ENCODE assay signal across 8 mouse cellular contexts in the genomic region with DNA sequence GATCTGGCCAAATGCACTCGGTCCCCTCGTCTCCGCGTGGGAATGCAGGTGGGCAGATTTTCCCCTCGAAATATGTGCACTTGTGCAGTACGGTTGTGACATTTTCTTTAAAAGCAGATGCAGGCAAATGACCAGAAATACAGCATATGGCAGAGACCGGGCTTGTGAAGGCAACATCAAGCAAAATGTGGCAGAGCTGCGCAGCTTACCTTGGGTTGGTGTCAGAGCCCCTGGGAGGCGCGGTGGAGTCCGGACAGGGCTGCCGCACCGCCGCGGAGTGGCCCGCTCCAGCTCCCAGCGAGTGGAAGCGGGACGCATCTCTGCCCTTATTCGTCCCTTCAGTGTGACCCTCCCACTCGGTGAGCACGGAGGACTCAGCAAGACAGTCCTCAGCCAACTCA. TPM values are rescaled to one million over a fixed set of nuclear protein-coding genes. Genes with fewer than 3 reads are reported as not detected.
A peak's percentile ranks its signal among the peaks of the same experiment; 100 is the strongest.
DNase-seq lines count a peak whose midpoint lies in the region; ATAC-seq and TF ChIP-seq lines count a peak whose summit lies in the region.

A gene (minus strand): TSS at position 332 of the 401 bp plus-strand sequence.

- H3K9me3 ChIP-seq in lung, embryonic 15.5 days: no peaks in the 10 kb centered on the region
- H3K9me3 ChIP-seq in heart, embryonic 13.5 days: no peaks in the 10 kb centered on the region
- no peaks in the 10 kb centered on the region for H3K9me3 ChIP-seq in midbrain, embryonic 15.5 days

- H3K4me1 ChIP-seq in lung, embryonic 15.5 days: no peaks in the 10 kb centered on the region
- H3K4me1 ChIP-seq in heart, embryonic 13.5 days: peaks cover 14% of the 10 kb centered on the region
- peaks cover 15% of the 10 kb centered on the region; the same call in 1 of the 2 replicates for H3K4me1 ChIP-seq in midbrain, embryonic 15.5 days

- no peak for TF ChIP-seq CTCF in left cerebral cortex, adult 2 months (IDR thresholded peaks at IDR 0.05)

- no peak for DNase-seq in lung, postnatal 14 days
- peak; percentile 81 to 83 for DNase-seq in cerebellum, postnatal 25 days
- peak; percentile 19 to 51 for DNase-seq in left cerebral cortex, adult 2 months (ENCODE audit: extremely low spot score in 1 of 2, low spot score in 2 of 2)
- DNase-seq in lung, postnatal 36 days: no peak

- intact Hi-C loops in left cerebral cortex, adult 2 months (cut with DNase I): loop anchor here (2.0 to 5.0 kb wide), 2 partner anchors 75 to 92 kb away; a partner anchor contains a TSS

- peaks cover 58% of the 10 kb centered on the region for H3K27me3 ChIP-seq in lung, embryonic 15.5 days
- peaks cover 64% of the 10 kb centered on the region for H3K27me3 ChIP-seq in heart, embryonic 13.5 days (replicated peaks)
- peaks cover 23% of the 10 kb centered on the region for H3K27me3 ChIP-seq in midbrain, embryonic 15.5 days (replicated peaks)

- peak within 1 kb of the TSS; percentile 97 for H3K4me2 ChIP-seq in lung, embryonic 15.5 days
- H3K4me2 ChIP-seq in heart, embryonic 13.5 days: peak within 1 kb of the TSS; percentile 98
- H3K4me2 ChIP-seq in midbrain, embryonic 15.5 days: peak within 1 kb of the TSS; percentile 98

- H3K4me3 ChIP-seq in lung, embryonic 15.5 days: peak within 1 kb of the TSS; percentile 44
- H3K4me3 ChIP-seq in heart, embryonic 13.5 days: peak within 1 kb of the TSS; percentile 63
- peak within 1 kb of the TSS; percentile 70 for H3K4me3 ChIP-seq in left cerebral cortex, adult 2 months
- peak within 1 kb of the TSS; percentile 56 for H3K4me3 ChIP-seq in midbrain, embryonic 15.5 days

- H3K27ac ChIP-seq in lung, embryonic 15.5 days: no peak within 1 kb of the TSS
- no peak within 1 kb of the TSS for H3K27ac ChIP-seq in heart, embryonic 13.5 days (replicated peaks)
- peak within 1 kb of the TSS; percentile 88 for H3K27ac ChIP-seq in left cerebral cortex, adult 2 months
- no peak within 1 kb of the TSS for H3K27ac ChIP-seq in midbrain, embryonic 15.5 days

- 0 out of 2 replicates have a peak within 1 kb of the TSS, but pooled peaks have one; percentile 30 for H3K9ac ChIP-seq in lung, embryonic 15.5 days
- peak within 1 kb of the TSS; percentile 73 for H3K9ac ChIP-seq in heart, embryonic 13.5 days
- H3K9ac ChIP-seq in midbrain, embryonic 15.5 days: peak within 1 kb of the TSS; percentile 43

- no peaks in the 10 kb centered on the region for H3K36me3 ChIP-seq in lung, embryonic 15.5 days
- H3K36me3 ChIP-seq in heart, embryonic 13.5 days: no peaks in the 10 kb centered on the region
- H3K36me3 ChIP-seq in midbrain, embryonic 15.5 days (replicated peaks): no peaks in the 10 kb centered on the region

- 0 out of 2 replicates have a peak, but pooled peaks have one; percentile 20 for ATAC-seq in lung, embryonic 15.5 days (ENCODE audit: borderline replicate concordance, extremely low read depth, low FRiP score, low TSS enrichment)
- no peak for ATAC-seq in heart, embryonic 13.5 days (ENCODE audit: extremely low read depth, insufficient number of reproducible peaks, low FRiP score, low TSS enrichment)
- peak; percentile 77 for ATAC-seq in midbrain, embryonic 15.5 days (replicated peaks)
- ATAC-seq in megakaryocyte-erythroid progenitor cell, adult 5-6 weeks (replicated peaks; ENCODE audit: low FRiP score, low TSS enrichment, poor library complexity, severe bottlenecking): no peak

- WGBS in lung, embryonic 15.5 days: 1% methylated on average over 22 of the region's 22 CpGs
- 1% methylated on average over 22 of the region's 22 CpGs for WGBS in heart, embryonic 13.5 days
- WGBS in midbrain, embryonic 15.5 days: 1% methylated on average over 22 of the region's 22 CpGs

RNA-seq across cellular contexts. Expression of the gene that starts here (rescaled TPM):
- 0.09 and 0.12 TPM in 2 replicates for polyA plus RNA-seq in lung, embryonic 15.5 days (2015; fragmentation: Nextera tagmentation; extraction: Ambion mirVana)
- polyA plus RNA-seq in heart, embryonic 13.5 days (2015; fragmentation: Nextera tagmentation; extraction: Ambion mirVana): 0.08 TPM in 1 of 2 replicates, not detected in the other
- 10 to 100 TPM; 30.0 to 30.1 TPM for total RNA-seq in left cerebral cortex, adult 2 months (2021)
- 1.2 and 2.2 TPM in 2 replicates for polyA plus RNA-seq in midbrain, embryonic 15.5 days (2015; fragmentation: Nextera tagmentation; extraction: Ambion mirVana)
- not detected in 2 replicates for total RNA-seq in megakaryocyte-erythroid progenitor cell, adult 5-6 weeks (2014; fragmentation: Nextera tagmentation)
- total RNA-seq in megakaryocyte-erythroid progenitor cell, adult 5-6 weeks (2017): not detected in 2 replicates

Comparison
In these comparisons a context has a peak if more than half of its experiments do, and no peak if none do; other contexts are left out.
1. RNA of the gene that starts here (total RNA-seq): 30.0 to 30.1 TPM in left cerebral cortex, adult 2 months; not detected in megakaryocyte-erythroid progenitor cell, adult 5-6 weeks; every median in the first group is over 10 times any median in the second.
2. Peak in ATAC-seq, H3K4me3 ChIP-seq, H3K9ac ChIP-seq and H3K4me2 ChIP-seq in lung, embryonic 15.5 days; RNA of the gene not detected or under 1 TPM.
3. DNase-seq: peak in cerebellum, postnatal 25 days (2 of 2) and left cerebral cortex, adult 2 months (2 of 2); none in lung, postnatal 14 days (single experiment) and lung, postnatal 36 days (single experiment).
4. Peak in every context shown above with its lines, with median percentiles within 50 percentile points of each other: H3K4me2 ChIP-seq, H3K4me3 ChIP-seq and H3K9ac ChIP-seq.